Mouse (Mus musculus) midbrain, postnatal 0 days (tissue): ENCODE results near the gene Zfhx3. TPM values are rescaled to one million over a fixed set of nuclear protein-coding genes. Genes with fewer than 3 reads are reported as not detected.
A peak's percentile ranks its signal among the peaks of the same experiment; 100 is the strongest.

Source experiments
- ATAC-seq: fragments of 200-750 bp; cut with Nextera tagmentation; 2 replicates; pipeline ENCODE4 v1.8.0; 2017; ENCODE audit warnings: moderate number of reproducible peaks, mild to moderate bottlenecking, moderate TSS enrichment, moderate library complexity; ENCODE audit not compliant: low FRiP score
- DNase-seq: peaks from one replicate; pipeline ENCODE4 v3.0.0-alpha.2; 2015; ENCODE audit warnings: low spot score
- H3K27ac ChIP-seq: fragments of 300-500 bp; sonication (generic); 2 replicates; pipeline ENCODE4 v1.5.1; 2014; ENCODE audit warnings: low read depth, mild to moderate bottlenecking, low read length, mixed read lengths
- H3K27me3 ChIP-seq: fragments of 300-500 bp; sonication (generic); 2 replicates; pipeline ENCODE4 v1.6.1; 2014; ENCODE audit warnings: low read length, control low read depth, mixed read lengths; ENCODE audit not compliant: insufficient read depth
- H3K36me3 ChIP-seq: fragments of 300-500 bp; sonication (generic); 2 replicates; pipeline ENCODE4 v1.6.1; 2014; ENCODE audit warnings: low read length, control low read depth, mixed read lengths; ENCODE audit not compliant: insufficient read depth
- H3K4me1 ChIP-seq: fragments of 300-500 bp; sonication (generic); 2 replicates; pipeline ENCODE4 v1.6.1; 2014; ENCODE audit warnings: mild to moderate bottlenecking, control low read depth, antibody characterized with exemption, low read length, mixed read lengths; ENCODE audit not compliant: insufficient read depth
- H3K4me2 ChIP-seq: fragments of 300-500 bp; sonication (generic); 2 replicates; pipeline ENCODE4 v1.6.1; 2014; ENCODE audit warnings: low read depth, mild to moderate bottlenecking, low read length, mixed read lengths; ENCODE audit not compliant: poor library complexity, severe bottlenecking
- H3K4me3 ChIP-seq: fragments of 300-500 bp; sonication (generic); 2 replicates; pipeline ENCODE4 v1.5.1; 2014; ENCODE audit warnings: low read depth, mild to moderate bottlenecking, low read length, moderate library complexity
- H3K9ac ChIP-seq: fragments of 300-500 bp; sonication (generic); replicated peaks from 2 replicates; pipeline ENCODE4 v1.6.1; 2014; ENCODE audit warnings: mild to moderate bottlenecking, low read length, moderate library complexity, mixed read lengths; ENCODE audit not compliant: poor library complexity, severe bottlenecking
- H3K9me3 ChIP-seq: fragments of 300-500 bp; sonication (generic); 2 replicates; pipeline ENCODE4 v1.6.1; 2016; ENCODE audit warnings: low read length, control low read depth
- CTCF ChIP-seq: IDR thresholded peaks from 2 replicates; pipeline ENCODE4 v1.5.1; 2016; ENCODE audit warnings: antibody characterized with exemption, mild to moderate bottlenecking
- WGBS: fragments of 180-500 bp; shearing (Covaris S2); extraction: QIAGEN DNeasy Blood & Tissue Kit; methylation state at CpG from one replicate; pipeline ENCODE4 v1.1.7; 2014; 5-methylcytosine and 5-hydroxymethylcytosine counted together
- polyA plus RNA-seq: library from polyadenylated mRNA; unstranded; fragments of >200 nt; fragmentation: Nextera tagmentation; extraction: Ambion mirVana; gene quantifications from 2 replicates; pipeline ENCODE4 v1.2.1, GENCODE M21; 2015
- total RNA-seq: library from RNA; depleted of rRNA; stranded (reverse); fragments of >200 nt; gene quantifications from 2 replicates; pipeline ENCODE4 v1.2.3, GENCODE M21; 2014

The Zfhx3 gene
- total and polyA plus RNA-seq, 2 experiments from 2014 or later = 33.1 to 44.5 TPM

- ATAC-seq = no peak
- Histone ChIP-seq H3K9ac (peak overlapping the region; percentile 64), H3K4me3 (no peak overlapping the region; the same call in 1 of the 2 replicates), H3K9me3 (no peaks in the 10 kb centered on the region), H3K4me1 (peaks cover 7% of the 10 kb centered on the region; the same call in 1 of the 2 replicates), H3K27me3 (no peaks in the 10 kb centered on the region; the same call in 1 of the 2 replicates), H3K4me2 (peak overlapping the region; percentile 48), H3K27ac (peak overlapping the region; percentile 89), H3K36me3 (no peaks in the 10 kb centered on the region)
- WGBS = 7% methylated on average over 27 of the region's 27 CpGs
- no peak for DNase-seq
- TF ChIP-seq CTCF = no peak
Observed at GRCm38 (mm10) chr8:108696631-108697410, 754.4 kb downstream of the Zfhx3 start.

- Histone ChIP-seq H3K27ac (peak overlapping the region; percentile 89), H3K4me3 (no peak overlapping the region), H3K4me1 (peaks cover 7% of the 10 kb centered on the region; the same call in 1 of the 2 replicates), H3K9me3 (no peaks in the 10 kb centered on the region), H3K36me3 (no peaks in the 10 kb centered on the region), H3K27me3 (no peaks in the 10 kb centered on the region; the same call in 1 of the 2 replicates), H3K4me2 (peak overlapping the region; percentile 37), H3K9ac (peak overlapping the region; percentile 46)
- no peak for DNase-seq
- peak; percentile 27; the same call in 1 of the 2 replicates for ATAC-seq
- 0 out of 2 replicates have a peak, but pooled peaks have one; percentile 8 for TF ChIP-seq CTCF
- under 1% methylated on average over 13 of the region's 13 CpGs for WGBS
Observed at GRCm38 (mm10) chr8:108697589-108697988, 755.1 kb downstream of the Zfhx3 start.

DNA sequence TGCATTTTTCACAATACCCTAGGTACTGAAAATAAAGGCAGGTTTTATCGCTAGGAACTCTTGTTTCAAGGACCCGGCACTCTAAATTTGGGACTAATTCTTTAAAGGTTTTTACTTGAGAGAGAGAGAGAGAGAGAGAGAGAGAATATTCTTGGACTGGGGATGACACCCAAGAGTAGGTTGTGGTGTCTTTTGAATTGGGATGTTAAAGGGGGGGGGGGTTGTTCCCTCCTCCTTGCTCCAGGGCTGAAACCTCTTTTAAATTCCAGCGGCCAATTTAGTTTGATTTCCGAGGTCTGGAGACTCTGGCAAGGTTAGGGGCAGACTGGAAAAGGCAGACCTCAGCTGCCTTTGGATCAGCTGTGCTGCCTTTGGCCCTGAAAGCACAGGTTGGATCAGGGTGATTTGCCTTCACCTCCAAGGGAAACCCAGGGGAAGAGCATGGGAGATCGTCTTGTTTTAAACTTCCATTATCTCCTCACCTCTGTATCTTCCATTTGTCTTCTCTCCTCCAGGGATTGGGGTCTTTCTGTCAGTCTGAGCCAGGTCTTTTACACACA lies 755.7 kb downstream of the Zfhx3 start:
- no peaks in the 10 kb centered on the region; the same call in 1 of the 2 replicates for H3K27me3 ChIP-seq
- DNase-seq = no peak

DNA sequence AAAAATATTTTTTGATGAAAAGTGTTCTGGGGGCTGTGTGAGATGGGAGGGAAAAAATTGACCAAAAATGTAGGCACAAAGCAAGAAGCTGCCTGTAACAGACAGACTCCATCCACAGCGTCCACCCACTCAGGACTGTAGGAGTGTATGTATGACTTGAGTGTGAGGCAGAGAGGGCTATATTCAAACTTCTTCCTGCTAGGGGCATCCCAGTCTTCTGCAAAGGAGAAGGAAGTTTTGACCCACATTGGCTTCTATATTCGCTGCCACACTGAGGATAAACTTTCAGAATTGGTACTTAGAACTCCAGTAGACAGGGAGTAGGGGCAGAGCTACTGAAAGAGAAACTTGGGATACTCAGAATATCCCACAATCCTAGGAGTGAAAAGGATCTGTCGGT lies 756.6 kb downstream of the Zfhx3 start:
- Histone ChIP-seq H3K36me3 (no peaks in the 10 kb centered on the region), H3K9me3 (no peaks in the 10 kb centered on the region), H3K4me3 (peak overlapping the region; percentile 25; the same call in 1 of the 2 replicates), H3K4me2 (peak overlapping the region; percentile 60), H3K27me3 (no peaks in the 10 kb centered on the region; the same call in 1 of the 2 replicates), H3K4me1 (peaks cover 7% of the 10 kb centered on the region; the same call in 1 of the 2 replicates), H3K27ac (peak overlapping the region; percentile 79), H3K9ac (peak overlapping the region; percentile 57; the same call in 1 of the 2 replicates)
- ATAC-seq (no peak), DNase-seq (no peak)
- TF ChIP-seq CTCF = no peak
- WGBS = 14% methylated on average over 3 of the region's 3 CpGs

More for the DNA sequence above, 755.7 kb downstream of the Zfhx3 start:
- 14% methylated on average over 5 of the region's 5 CpGs for WGBS
- H3K27ac ChIP-seq = peak overlapping the region; percentile 89
- H3K4me1 ChIP-seq = peaks cover 7% of the 10 kb centered on the region; the same call in 1 of the 2 replicates
- no peaks in the 10 kb centered on the region for H3K9me3 ChIP-seq
- peak overlapping the region; percentile 46; the same call in 1 of the 2 replicates for H3K9ac ChIP-seq
- no peaks in the 10 kb centered on the region for H3K36me3 ChIP-seq
- H3K4me2 ChIP-seq = peak overlapping the region; percentile 37
- no peak for ATAC-seq
- H3K4me3 ChIP-seq = no peak overlapping the region
- TF ChIP-seq CTCF = no peak

- Histone ChIP-seq H3K36me3 (no peaks in the 10 kb centered on the region), H3K9me3 (no peaks in the 10 kb centered on the region), H3K9ac (peak overlapping the region; percentile 57), H3K4me1 (peaks cover 7% of the 10 kb centered on the region; the same call in 1 of the 2 replicates), H3K4me2 (peak overlapping the region; percentile 60), H3K4me3 (peak overlapping the region; percentile 25), H3K27ac (peak overlapping the region; percentile 79), H3K27me3 (no peaks in the 10 kb centered on the region; the same call in 1 of the 2 replicates)
- no peak for ATAC-seq
- WGBS = 5% methylated on average over 23 of the region's 23 CpGs
- DNase-seq = no peak
- TF ChIP-seq CTCF = no peak
Observed at GRCm38 (mm10) chr8:108699454-108700345, 757.3 kb downstream of the Zfhx3 start.
